Mouse (Mus musculus): ENCODE data around the gene Enoph1. TPM values are rescaled to one million over a fixed set of nuclear protein-coding genes. Genes with fewer than 3 reads are reported as not detected.
A peak's percentile ranks its signal among the peaks of the same experiment; 100 is the strongest.

The Enoph1 gene
- total RNA-seq (2014; rRNA removed) (50.0 and 54.7 TPM in 2 replicates), polyA plus RNA-seq (2015; fragmentation: Nextera tagmentation; extraction: Ambion mirVana) (55.0 and 56.3 TPM in 2 replicates)

DNA sequence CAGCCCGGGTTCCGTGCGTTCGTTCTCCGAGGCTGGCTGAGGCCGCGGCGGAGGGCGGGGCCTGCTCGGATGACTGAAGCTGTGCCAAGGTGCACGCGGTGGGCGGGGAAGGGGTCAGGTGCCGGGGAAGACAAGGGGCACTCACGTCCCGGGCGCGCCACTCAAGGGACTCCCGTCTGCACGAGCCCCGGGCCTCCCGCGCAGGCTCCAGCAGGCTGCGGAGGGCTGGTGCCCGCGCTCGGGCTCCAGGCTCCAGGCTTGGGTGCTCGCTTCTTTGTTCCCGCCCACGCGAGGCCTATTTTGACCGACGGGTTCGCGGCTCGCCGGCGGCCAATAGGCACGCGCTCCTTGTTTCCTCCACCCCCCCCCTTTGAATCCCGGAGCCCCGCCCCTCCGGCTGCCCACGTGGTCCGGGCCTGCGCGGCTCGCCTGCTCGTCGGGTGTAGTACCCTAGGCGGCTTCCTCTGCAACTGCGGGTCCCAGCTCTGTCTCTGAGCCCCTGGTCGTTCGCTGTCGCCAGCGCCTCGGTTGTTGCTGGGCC, at the start of gene Enoph1, which contains the start of gene Hnrnpdl:
Gene Enoph1, plus strand, starts transcription at position 384 of the 541 bp plus-strand sequence.
Gene Hnrnpdl, minus strand, starts transcription at position 63 of the 541 bp plus-strand sequence.
- ATAC-seq (ENCODE audit: low FRiP score) = peak; percentile 89
- TF ChIP-seq CTCF (IDR thresholded peaks at IDR 0.05) = peak; percentile 13; the same call in 1 of the 2 replicates
- no peaks in the 10 kb centered on the region for H3K9me3 ChIP-seq (ENCODE audit: low read length)
- H3K9ac ChIP-seq (replicated peaks; ENCODE audit: low read length, poor library complexity, severe bottlenecking) = peak within 1 kb of the TSS; percentile 91
- peaks cover 8% of the 10 kb centered on the region; the same call in 1 of the 2 replicates for H3K4me1 ChIP-seq (ENCODE audit: insufficient read depth, low read length)
- peak within 1 kb of the TSS; percentile 62 for H3K4me3 ChIP-seq (ENCODE audit: low read depth, low read length)
- H3K27me3 ChIP-seq (ENCODE audit: insufficient read depth, low read length) = no peaks in the 10 kb centered on the region
- WGBS = under 1% methylated on average over 44 of the region's 57 CpGs
- peak; percentile 97 for DNase-seq (ENCODE audit: low spot score)
- peak within 1 kb of the TSS; percentile 81 for H3K4me2 ChIP-seq (ENCODE audit: low read depth, low read length, poor library complexity, severe bottlenecking)
- H3K36me3 ChIP-seq (ENCODE audit: insufficient read depth, low read length) = no peaks in the 10 kb centered on the region; the same call in 1 of the 2 replicates
- peak within 1 kb of the TSS; percentile 100 for H3K27ac ChIP-seq (ENCODE audit: low read depth, low read length)

DNA sequence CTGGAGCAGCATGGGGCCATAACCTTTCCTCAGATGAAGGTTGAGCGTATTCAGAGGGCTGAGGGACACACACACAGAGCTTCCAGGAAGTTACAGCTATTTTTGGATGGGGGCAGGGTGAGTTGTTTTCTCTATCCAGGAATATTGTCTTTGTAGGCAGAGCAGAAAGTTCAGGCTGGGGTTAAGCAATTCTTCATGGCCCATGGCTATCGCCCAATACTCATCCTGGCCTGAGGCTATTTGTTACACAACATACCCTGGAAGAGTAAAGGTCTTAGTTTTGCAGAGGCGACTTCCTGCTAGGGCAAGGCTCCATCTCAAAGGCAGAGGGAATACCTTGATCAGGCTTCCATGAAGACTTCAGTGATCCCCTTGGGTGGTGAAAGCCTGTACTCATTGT, 45.6 kb upstream of the Enoph1 start:
- TF ChIP-seq CTCF (IDR thresholded peaks at IDR 0.05) = no peak
- Histone ChIP-seq H3K27me3 (ENCODE audit: insufficient read depth, low read length) (no peaks in the 10 kb centered on the region), H3K4me3 (ENCODE audit: low read depth, low read length) (no peak overlapping the region), H3K27ac (ENCODE audit: low read depth, low read length) (no peak overlapping the region), H3K9ac (replicated peaks; ENCODE audit: low read length, poor library complexity, severe bottlenecking) (no peak overlapping the region), H3K4me2 (ENCODE audit: low read depth, low read length, poor library complexity, severe bottlenecking) (no peak overlapping the region), H3K36me3 (ENCODE audit: insufficient read depth, low read length) (no peaks in the 10 kb centered on the region), H3K9me3 (ENCODE audit: low read length) (no peaks in the 10 kb centered on the region), H3K4me1 (ENCODE audit: insufficient read depth, low read length) (no peaks in the 10 kb centered on the region)
- DNase-seq (ENCODE audit: low spot score) = no peak
- 80% methylated on average over 3 of the region's 3 CpGs for WGBS
- no peak for ATAC-seq (ENCODE audit: low FRiP score)

DNA sequence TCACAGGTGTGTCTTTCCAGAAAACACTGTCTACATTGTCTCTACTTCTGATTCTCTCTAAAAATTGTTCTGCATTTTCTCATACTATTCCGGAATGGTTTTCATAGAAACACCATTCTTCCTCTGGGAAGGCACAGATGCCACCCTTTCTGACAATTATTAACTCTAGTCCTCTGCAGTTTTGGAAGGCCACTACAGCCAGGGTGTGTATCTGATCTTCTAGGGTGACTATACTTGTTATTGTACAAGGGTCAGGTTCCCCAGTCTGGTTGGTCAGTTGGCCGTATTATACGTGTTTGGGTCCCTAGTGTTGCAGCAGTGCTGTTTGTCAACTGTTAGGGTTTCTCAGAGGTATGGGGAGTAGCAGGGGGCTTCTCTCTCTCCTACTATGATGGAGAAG, 45.1 kb upstream of the Enoph1 start:
- Histone ChIP-seq H3K27ac (ENCODE audit: low read depth, low read length) (no peak overlapping the region), H3K9ac (replicated peaks; ENCODE audit: low read length, poor library complexity, severe bottlenecking) (no peak overlapping the region), H3K4me1 (ENCODE audit: insufficient read depth, low read length) (no peaks in the 10 kb centered on the region), H3K9me3 (ENCODE audit: low read length) (no peaks in the 10 kb centered on the region), H3K36me3 (ENCODE audit: insufficient read depth, low read length) (no peaks in the 10 kb centered on the region), H3K4me3 (ENCODE audit: low read depth, low read length) (no peak overlapping the region), H3K27me3 (ENCODE audit: insufficient read depth, low read length) (no peaks in the 10 kb centered on the region), H3K4me2 (ENCODE audit: low read depth, low read length, poor library complexity, severe bottlenecking) (no peak overlapping the region)
- 95% methylated on average over 3 of the region's 3 CpGs for WGBS
- ATAC-seq (ENCODE audit: low FRiP score) = no peak
- no peak for TF ChIP-seq CTCF (IDR thresholded peaks at IDR 0.05)
- no peak for DNase-seq (ENCODE audit: low spot score)

DNA sequence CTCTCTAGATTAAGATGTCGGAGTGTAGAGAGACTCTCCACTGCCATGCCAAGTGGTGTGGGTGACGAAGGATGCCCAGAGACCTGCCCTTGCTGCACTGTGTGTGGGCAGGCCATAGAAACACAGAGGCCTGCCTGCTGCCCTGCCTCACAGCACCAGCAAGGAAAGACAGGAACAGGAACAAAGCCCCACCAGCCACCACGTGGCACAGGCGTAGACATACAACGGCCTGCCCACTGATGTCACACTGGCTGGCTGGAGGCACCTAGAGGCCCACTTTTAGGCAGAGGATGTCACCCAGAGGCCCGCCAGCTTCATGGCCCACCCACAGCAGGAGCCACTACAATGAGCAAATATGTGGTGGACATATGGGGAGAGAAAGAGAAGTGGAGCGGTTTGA, 39.7 kb upstream of the Enoph1 start:
- Histone ChIP-seq H3K4me1 (ENCODE audit: insufficient read depth, low read length) (no peaks in the 10 kb centered on the region), H3K4me3 (ENCODE audit: low read depth, low read length) (no peak overlapping the region), H3K9ac (replicated peaks; ENCODE audit: low read length, poor library complexity, severe bottlenecking) (no peak overlapping the region), H3K36me3 (ENCODE audit: insufficient read depth, low read length) (no peaks in the 10 kb centered on the region), H3K27me3 (ENCODE audit: insufficient read depth, low read length) (no peaks in the 10 kb centered on the region), H3K4me2 (ENCODE audit: low read depth, low read length, poor library complexity, severe bottlenecking) (no peak overlapping the region), H3K27ac (ENCODE audit: low read depth, low read length) (no peak overlapping the region), H3K9me3 (ENCODE audit: low read length) (no peaks in the 10 kb centered on the region)
- no peak for ATAC-seq (ENCODE audit: low FRiP score)
- 82% methylated on average over 7 of the region's 7 CpGs for WGBS
- DNase-seq (ENCODE audit: low spot score) = no peak
- TF ChIP-seq CTCF (IDR thresholded peaks at IDR 0.05) = no peak

DNA sequence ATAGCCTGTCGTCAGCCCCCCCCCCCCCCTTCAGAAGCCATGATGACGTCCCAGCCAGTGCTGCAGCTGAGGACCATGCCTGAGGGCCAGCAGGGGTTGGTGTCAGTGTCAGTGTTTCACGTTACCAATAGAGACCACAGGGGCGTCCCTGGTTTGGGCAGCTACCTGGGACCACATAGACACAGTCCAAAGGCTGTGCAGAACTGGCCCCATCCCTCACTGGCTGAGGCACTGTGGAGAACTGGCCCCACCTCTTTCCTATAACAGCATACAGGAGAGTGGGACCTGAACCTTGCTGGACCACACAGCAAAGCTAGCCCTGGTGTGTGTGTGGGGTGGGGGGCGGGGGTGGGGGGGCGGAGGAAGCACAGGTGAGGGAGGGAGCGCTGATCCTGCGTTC, 39.3 kb upstream of the Enoph1 start:
- ATAC-seq (ENCODE audit: low FRiP score) = no peak
- no peak for TF ChIP-seq CTCF (IDR thresholded peaks at IDR 0.05)
- Histone ChIP-seq H3K9me3 (ENCODE audit: low read length) (no peaks in the 10 kb centered on the region), H3K27me3 (ENCODE audit: insufficient read depth, low read length) (no peaks in the 10 kb centered on the region), H3K4me2 (ENCODE audit: low read depth, low read length, poor library complexity, severe bottlenecking) (no peak overlapping the region), H3K9ac (replicated peaks; ENCODE audit: low read length, poor library complexity, severe bottlenecking) (no peak overlapping the region), H3K27ac (ENCODE audit: low read depth, low read length) (no peak overlapping the region), H3K36me3 (ENCODE audit: insufficient read depth, low read length) (no peaks in the 10 kb centered on the region), H3K4me3 (ENCODE audit: low read depth, low read length) (no peak overlapping the region), H3K4me1 (ENCODE audit: insufficient read depth, low read length) (no peaks in the 10 kb centered on the region)
- DNase-seq (ENCODE audit: low spot score) = no peak
- 33% methylated on average over 7 of the region's 8 CpGs for WGBS

DNA sequence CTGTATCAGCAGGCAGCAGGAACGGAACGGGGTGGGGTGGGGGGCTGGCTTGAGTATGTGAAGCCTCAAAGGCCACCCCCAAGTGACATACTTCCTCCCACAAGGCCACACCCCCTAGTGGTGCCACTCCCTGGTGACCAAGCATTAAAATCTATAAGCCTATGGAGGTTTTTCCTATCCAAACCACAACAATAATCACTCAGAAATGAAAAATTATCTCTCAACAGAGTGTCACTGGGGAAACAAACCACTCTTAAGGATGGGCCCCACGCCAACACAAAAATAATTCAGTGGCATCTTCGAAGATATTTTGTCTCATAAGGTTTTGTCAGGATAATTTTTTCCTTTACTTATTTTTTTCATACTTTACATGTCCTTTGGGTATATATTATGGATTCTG, 35.9 kb upstream of the Enoph1 start:
- Histone ChIP-seq H3K4me1 (ENCODE audit: insufficient read depth, low read length) (no peaks in the 10 kb centered on the region), H3K27ac (ENCODE audit: low read depth, low read length) (no peak overlapping the region), H3K9ac (replicated peaks; ENCODE audit: low read length, poor library complexity, severe bottlenecking) (no peak overlapping the region), H3K4me3 (ENCODE audit: low read depth, low read length) (no peak overlapping the region), H3K4me2 (ENCODE audit: low read depth, low read length, poor library complexity, severe bottlenecking) (no peak overlapping the region), H3K27me3 (ENCODE audit: insufficient read depth, low read length) (no peaks in the 10 kb centered on the region), H3K36me3 (ENCODE audit: insufficient read depth, low read length) (no peaks in the 10 kb centered on the region), H3K9me3 (ENCODE audit: low read length) (no peaks in the 10 kb centered on the region)
- ATAC-seq (ENCODE audit: low FRiP score) (no peak), DNase-seq (ENCODE audit: low spot score) (no peak)
- no peak for TF ChIP-seq CTCF (IDR thresholded peaks at IDR 0.05)
- WGBS = 92% methylated on average over 4 of the region's 4 CpGs

Data from midbrain, postnatal 0 days (tissue).